Mouse (Mus musculus) mature B cell (primary cell): ENCODE results near the gene Xlr4c.
"Not testable (repeated sequence)": the region's sequence is repeated elsewhere in the genome, so short reads cannot be mapped to it uniquely, and the experiment has no call there.

Experiments used
- in situ Hi-C: fragments of 300-500 bp; cut with MboI; formaldehyde crosslinking; loops from 2 replicates; pipeline ENCODE4 v1.14.3; 2019

Xlr4c gene

GRCm38 (mm10) chrX:73242821-73243325 lies at the start of gene Xlr4c:
Gene Xlr4c (minus strand): TSS chrX:73243130.
- in situ Hi-C loops = not testable (repeated sequence)

DNA sequence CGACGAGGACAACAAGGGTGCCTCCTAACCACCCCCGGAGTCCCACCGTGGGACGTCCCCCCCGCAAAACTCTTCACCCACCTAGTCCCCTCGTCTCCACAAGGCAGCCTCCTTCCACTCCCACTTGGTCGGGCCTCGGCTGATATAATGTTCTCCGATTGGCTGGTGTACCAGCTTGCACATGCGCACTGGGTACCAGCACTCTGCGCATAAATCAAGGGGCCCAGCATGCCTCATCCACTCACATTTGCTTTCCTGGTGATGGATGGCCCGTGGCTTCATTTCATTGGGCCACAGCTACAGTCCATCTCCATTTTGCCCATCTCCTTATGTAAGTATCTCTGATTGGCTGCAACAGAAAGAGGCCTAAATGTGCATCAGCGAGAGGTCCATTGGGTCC lies 22.3 kb upstream of the Xlr4c start, which contains the start of gene Xlr3c:
Gene Xlr3c (minus strand): TSS at position 121 of the 400 bp plus-strand sequence.
- in situ Hi-C loops = not testable (repeated sequence)

- in situ Hi-C loops = not testable (repeated sequence)
These were observed 19.5 kb upstream of the Xlr4c start for GRCm38 (mm10) chrX:73262428-73262827.

DNA sequence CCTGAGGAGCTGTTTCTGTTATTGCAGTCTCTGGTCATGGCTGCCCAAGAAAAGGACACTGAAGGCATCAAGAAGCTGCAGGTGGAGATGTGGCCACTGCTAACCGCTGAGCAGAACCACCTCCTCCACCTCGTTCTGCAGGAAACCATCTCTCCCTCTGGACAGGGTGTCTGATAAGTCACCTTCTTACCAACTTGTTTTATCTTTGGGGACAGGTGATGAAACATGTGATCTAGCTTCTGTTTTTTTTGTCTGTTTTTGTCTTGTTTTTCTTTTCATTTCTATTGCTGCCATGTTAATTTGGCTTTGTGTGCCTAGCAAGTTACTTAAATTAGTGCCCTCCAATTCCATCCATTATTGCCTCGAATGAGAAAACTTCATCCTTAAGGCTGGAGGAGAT lies 13.6 kb downstream of the Xlr4c start:
- in situ Hi-C loops = no loop called here

GRCm38 (mm10) chrX:73228606-73229214 lies 14.2 kb downstream of the Xlr4c start:
- in situ Hi-C loops = no loop called here

GRCm38 (mm10) chrX:73227914-73228605 lies 14.9 kb downstream of the Xlr4c start, which contains the start of gene F8a:
Gene F8a (plus strand): TSS chrX:73228291.
- in situ Hi-C loops = no loop called here

DNA sequence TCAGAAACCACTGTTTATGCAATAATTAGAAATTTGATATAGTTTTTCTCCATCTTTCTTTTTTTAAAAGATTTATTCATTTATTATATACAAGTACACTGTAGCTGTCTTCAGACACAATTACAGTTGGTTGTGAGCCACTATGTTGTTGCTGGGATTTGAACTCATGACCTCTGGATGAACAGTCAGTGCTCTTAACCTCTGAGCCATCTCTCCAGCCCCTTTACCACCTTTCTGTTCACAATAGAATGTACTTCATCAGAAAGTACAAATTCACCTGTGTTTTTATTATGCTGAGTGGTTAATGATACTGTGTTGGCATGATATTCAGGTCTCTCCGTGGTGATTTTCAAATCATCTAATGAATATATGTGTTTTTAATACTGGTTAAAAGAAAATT lies 17.6 kb downstream of the Xlr4c start:
- in situ Hi-C loops = no loop called here

GRCm38 (mm10) chrX:73213819-73214564 lies 28.9 kb downstream of the Xlr4c start, which contains the start of gene Xlr4b:
Gene Xlr4b (plus strand): TSS chrX:73214333.
- in situ Hi-C loops = not testable (repeated sequence)

DNA sequence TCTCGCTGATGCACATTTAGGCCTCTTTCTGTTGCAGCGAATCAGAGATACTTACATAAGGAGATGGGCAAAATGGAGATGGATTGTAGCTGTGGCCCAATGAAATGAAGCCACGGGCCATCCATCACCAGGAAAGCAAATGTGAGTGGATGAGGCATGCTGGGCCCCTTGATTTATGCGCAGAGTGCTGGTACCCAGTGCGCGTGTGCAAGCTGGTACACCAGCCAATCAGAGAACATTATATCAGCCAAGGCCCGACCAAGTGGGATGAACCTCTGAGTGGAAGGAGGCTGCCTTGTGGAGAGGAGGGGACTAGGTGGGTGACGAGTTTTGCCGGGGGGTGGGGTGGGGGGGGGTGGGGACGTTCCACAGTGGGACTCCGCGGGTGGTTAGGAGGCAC lies 51.0 kb downstream of the Xlr4c start, which contains the start of gene Xlr3b:
Gene Xlr3b (plus strand): TSS at position 274 of the 400 bp plus-strand sequence.
- in situ Hi-C loops = not testable (repeated sequence)
